Mouse (Mus musculus) c-Kit-negative CD71-positive TER-119-positive erythroid progenitor cells, embryonic 14.5 days (primary cell): ENCODE data around the gene Dnah7b.
"Not testable (repeated sequence)": the region's sequence is repeated elsewhere in the genome, so short reads cannot be mapped to it uniquely, and the experiment has no call there.

ENCODE experiments used
- DNase-seq: peaks from one replicate; pipeline ENCODE4 v3.0.0-alpha.2; 2013; ENCODE audit warnings: low read depth, low spot score

Dnah7b gene

GRCm38 (mm10) chr1:46066015-46066414 lies at the start of gene Dnah7b:
Dnah7b (plus strand) TSS chr1:46066315.
- DNase-seq: no peak

DNA sequence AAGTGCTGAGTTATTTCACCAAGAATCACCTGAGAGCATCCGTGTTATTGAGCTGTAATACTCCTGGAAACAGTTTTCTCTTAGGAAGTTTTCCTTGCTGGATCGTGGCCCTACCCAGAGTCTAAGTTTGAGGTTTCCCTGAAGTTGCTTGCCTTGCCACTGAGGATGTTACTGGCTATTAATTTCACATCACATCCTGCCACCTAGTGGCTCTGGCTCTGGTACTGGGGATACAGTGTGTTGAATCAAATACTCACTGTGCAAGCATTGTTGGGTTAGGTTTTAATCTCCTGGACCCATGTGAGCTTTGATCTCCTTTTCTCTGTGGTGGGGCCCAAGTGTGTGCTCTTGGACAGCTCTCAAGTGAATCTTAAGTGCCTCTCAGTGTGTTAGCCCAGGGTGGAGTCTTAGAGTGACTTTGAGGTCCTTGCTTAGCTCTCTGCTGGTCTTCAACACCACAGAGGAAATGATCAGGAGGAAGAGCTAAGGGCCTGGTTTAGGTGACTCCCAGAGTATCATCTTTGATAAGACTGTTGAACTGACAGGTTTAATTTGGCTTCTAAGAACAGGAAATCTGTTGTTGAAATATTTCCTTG lies 47.6 kb upstream of the Dnah7b start:
- no peak for DNase-seq

DNA sequence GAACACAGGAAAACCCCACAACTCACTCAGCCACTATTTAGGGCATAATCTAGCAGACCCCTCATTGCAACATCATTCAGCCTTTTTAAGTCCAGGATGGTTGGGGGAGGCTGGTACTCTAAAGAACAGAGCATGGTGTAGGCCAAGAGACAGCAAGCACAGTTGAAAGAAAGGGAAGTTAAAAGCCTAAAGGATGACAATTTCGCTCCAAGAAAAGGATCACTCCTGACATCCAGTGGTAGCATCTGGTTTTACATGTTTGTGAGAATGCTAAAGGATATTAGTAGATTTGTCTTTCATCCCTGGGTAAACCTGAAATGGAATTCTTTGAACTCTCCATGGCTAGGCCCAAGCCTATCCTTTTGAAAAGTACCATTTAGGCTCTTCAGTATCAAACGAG lies 43.9 kb upstream of the Dnah7b start:
- no peak for DNase-seq

GRCm38 (mm10) chr1:46031993-46032555 lies 34.0 kb upstream of the Dnah7b start:
- no peak for DNase-seq

DNA sequence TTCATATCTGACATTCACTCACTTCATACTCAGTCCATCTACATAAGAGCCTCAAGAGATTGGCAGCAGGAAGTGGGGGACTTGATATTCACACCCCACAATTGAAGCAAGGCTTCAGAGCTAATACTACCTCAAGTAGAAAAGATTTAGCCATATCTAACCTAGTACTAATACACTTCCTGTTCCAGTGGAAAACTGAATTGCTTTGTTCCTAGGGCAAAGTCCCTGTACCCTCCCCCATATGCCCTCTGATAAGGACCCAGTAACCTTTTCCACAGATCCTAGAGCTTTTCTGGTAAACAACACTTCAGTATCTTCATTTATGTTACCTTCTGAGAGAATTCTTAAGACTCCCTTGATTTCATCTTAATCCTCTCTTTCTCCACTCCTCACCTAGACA lies 17.9 kb upstream of the Dnah7b start:
- no peak for DNase-seq

- no peak for DNase-seq
Measured at GRCm38 (mm10) chr1:46066484-46067251, 553 bp downstream of the Dnah7b start.

DNA sequence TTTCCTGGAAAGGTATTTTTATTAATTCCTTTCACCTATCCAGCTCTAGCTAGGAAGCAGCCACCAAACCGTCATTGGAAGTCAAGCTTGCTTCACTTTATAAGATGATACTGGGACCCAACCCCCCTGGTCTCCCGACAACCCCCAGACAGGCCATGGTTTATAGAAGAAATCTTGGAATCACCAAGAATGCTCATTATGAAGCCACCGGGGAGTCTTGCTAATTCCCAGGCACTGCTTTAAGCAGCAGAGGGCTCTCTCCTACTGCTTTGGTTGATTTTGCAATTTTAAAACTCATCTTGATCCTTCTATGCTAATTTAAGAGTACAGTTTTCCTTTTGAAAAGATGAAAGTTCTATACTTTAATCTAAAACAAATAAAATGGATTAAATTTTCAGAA lies 2.7 kb downstream of the Dnah7b start:
- not testable (repeated sequence) for DNase-seq

DNA sequence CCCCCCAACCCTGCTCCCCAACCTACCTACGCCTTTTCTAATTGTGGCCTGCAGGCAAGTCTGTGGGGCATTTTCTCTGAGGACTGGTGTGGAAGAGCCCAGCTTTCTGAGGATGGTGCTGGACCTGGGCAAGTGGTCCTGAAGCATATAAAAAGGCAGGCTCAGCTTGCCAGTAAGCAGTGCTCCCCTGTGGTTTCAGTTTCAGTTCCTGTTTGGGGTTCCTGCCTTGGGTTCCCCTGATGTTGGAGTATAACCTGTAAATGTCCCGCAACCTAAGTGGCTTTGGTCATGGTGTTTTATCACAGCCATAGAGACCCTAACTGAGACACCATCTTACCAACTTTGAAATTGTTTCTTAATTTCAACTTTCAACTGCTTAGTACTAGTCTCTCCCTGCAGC lies 11.8 kb downstream of the Dnah7b start:
- no peak for DNase-seq

GRCm38 (mm10) chr1:46100484-46100883 lies 34.4 kb downstream of the Dnah7b start:
- no peak for DNase-seq

DNA sequence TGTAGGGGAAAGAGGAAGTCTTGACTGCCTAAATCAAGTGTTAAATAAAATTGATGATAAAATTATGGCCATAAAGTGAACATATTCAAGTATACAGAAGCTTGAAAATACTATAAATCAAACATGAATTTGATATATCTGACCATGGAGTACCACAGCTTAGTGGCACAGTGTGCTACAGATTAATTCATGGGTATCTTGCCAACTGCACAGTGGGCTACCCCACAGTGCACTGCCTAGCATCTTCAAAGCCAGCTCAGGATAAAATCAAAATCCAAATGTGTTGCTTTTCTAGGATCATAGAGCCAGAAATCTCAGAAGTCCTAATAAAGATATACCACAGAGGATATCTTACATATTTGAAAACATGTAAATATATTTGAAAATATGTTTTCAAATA lies 46.5 kb downstream of the Dnah7b start:
- not testable (repeated sequence) for DNase-seq

DNA sequence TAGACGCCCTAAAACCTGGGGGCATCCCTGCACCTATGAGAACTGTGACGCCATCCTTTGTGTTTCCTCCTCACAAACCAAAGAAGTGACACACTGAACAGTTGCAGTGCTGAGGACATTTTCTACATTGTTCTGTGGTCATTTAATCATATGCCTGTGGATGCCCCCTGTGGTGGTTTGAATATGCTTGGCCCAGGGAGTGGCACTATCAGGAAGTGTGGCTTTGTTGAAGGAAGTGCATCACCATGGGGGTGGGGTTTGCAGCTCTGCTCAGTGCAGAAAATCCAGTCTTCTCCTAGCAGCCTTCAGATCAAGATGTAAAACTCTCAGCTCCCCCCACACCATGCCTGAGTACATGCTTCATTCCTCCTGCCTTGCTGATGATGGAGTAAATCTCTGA lies 51.1 kb downstream of the Dnah7b start:
- DNase-seq: not testable (repeated sequence)

DNA sequence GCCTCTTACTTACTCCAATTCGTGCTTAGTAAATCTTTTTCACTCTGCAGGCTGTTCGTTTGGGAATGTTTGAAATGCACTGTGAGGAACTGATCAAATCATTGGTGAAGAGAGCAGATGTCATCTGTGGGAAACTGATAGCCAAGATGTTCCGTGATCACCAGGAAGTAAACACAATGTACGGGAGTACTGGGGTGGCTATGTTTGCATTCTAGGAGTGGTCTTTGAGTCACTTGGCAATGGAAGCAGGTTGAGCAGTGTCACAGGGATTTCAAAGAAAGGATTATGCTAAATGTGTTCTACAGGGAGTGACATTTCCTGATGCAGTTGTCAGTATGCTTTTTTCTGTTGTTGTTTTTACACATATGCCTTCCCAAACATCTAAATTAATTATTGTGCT lies 61.9 kb downstream of the Dnah7b start:
- DNase-seq: no peak

DNA sequence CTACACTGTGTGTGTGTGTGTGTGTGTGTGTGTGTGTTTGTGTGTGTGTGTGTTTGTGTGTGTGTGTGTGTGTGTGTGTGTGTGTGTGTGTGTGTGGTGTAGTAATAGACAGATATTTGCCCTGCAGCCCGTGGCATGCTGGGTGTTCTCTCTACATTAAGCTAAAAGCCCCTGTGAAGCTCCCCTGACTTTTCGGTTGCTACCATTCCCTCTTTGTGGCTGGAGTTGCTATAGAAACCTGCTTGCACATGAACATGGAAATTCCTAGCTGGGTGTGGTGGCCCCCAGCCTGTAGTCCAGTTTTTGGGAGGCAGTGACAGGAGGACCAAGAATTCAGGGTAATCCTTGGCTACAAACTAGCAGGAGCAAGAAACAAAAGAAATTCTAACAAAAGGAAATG lies 130.7 kb downstream of the Dnah7b start:
- not testable (repeated sequence) for DNase-seq

DNA sequence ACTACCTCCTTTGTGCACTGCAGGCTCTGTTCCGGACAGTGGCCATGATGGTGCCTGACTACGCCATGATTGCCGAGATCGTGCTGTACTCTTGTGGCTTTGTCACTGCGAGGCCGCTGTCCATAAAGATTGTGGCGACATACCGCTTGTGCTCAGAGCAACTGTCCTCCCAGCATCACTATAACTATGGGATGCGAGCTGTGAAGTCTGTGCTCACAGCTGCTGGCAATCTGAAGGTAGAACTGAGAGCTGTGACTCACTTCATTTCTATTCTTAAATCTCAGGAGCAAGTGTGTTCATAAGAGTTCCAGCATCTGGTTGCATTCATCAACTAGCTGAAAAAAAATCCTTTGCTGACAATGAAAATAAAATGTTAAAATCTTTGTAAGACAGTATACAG lies 135.1 kb downstream of the Dnah7b start:
- not testable (repeated sequence) for DNase-seq

GRCm38 (mm10) chr1:46210014-46210588 lies 144.0 kb downstream of the Dnah7b start:
- not testable (repeated sequence) for DNase-seq

GRCm38 (mm10) chr1:46222704-46223103 lies 156.6 kb downstream of the Dnah7b start:
- DNase-seq: not testable (repeated sequence)

- DNase-seq: not testable (repeated sequence)
Measured at GRCm38 (mm10) chr1:46226136-46226535, 160.0 kb downstream of the Dnah7b start.

DNA sequence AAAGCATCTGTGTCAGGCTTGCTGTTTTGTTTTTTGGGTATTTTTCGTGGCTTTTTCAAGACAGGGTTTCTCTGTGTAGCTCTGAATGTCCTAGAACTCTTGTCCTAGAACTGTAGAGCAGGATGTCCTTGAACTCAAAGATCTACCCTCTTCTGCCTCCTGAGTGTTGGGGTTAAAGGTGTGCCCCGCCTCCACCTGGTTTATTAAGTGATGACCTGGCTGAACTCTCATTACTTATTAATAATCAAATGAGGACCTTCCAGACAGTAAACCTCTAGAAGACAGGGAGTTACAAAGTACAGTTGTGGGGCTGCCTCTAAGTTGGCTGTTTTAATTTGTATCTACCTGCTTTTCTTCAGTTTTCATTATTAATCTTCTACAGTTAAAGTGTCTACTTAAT lies 202.7 kb downstream of the Dnah7b start:
- not testable (repeated sequence) for DNase-seq

- no peak for DNase-seq
Measured at GRCm38 (mm10) chr1:46271927-46272326, 205.8 kb downstream of the Dnah7b start.

DNA sequence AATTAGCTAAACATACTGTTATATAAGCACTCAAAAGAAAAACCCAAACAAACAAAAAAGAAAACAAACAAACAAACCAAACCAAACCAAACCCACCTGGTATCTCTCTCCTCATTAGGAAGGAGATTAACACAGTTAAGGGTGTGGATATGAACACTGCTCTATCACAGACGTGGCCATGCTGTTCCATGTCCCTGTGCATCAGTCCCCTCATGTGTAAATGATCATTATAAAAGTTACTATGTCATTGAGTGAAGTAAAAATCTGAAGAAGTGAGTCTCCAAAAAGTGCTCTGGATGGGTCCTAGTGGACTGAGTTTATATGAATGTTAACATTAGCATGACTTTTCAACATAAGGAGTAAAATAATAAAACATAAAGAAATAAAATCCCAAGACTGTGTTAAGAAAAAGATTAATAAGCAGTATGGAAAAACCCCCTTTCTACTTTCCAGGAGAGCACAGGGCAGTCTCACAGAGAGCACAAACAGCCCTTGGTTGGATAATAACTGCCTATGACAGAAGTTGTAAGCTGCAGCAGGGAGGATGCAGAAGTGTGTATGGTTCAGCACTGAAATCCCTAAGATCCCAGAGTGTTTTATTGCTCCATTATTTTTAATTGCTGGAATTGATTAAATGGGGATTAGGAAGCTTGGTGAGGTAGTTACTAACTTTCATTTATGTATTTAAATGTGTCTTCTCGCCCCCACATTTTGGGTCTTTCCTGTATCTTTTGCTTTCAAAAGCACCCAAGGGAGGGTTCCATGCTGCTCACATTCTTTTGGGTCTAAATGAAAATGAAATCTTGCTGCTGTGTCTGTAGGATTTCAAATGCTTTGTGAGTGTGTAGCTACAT lies 212.2 kb downstream of the Dnah7b start:
- DNase-seq: not testable (repeated sequence)

DNA sequence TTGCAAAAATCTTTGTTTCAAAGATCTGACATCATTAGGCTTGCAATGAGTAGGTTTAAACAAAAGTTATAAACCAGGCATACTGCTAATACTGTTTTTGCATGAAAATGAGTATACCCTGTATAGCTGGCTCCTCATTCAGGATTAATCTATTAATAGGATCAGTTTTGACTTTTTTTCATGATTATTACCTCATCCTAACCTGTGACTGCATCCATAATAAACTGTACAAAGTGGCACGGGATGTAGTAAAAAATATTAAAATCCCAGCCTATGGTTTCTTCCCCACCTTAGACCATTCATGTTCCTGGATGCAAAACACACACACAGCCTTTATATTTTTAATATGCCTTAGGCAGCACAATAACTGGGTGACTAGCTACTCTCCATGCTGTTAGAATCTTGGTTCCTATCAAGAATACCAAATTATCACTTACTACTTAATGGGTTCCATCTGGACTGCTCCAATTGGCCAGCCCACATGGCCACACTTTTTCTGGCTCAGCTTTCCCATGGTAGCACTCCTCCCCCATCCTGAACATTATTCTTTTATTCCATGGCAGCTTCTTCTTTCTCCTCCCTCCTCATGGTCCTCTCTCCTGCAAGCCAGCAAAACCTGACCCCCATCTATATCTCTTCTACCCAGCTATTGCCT lies 212.9 kb downstream of the Dnah7b start:
- not testable (repeated sequence) for DNase-seq
